Mouse (Mus musculus): ENCODE measurements around the gene Plagl1. TPM values are rescaled to one million over a fixed set of nuclear protein-coding genes. Genes with fewer than 3 reads are reported as not detected.

Plagl1 gene
- polyA plus RNA-seq, 1 experiment = 3.6 TPM

- H3K27ac ChIP-seq (ENCODE audit: insufficient read depth, low read depth, low read length) = no peak overlapping the region
Measured at GRCm38 (mm10) chr10:13172798-13173221, 112.5 kb downstream of the Plagl1 start.

GRCm38 (mm10) chr10:13175866-13176265 is 115.6 kb downstream of the Plagl1 start:
- Histone ChIP-seq H3K27me3 (ENCODE audit: control insufficient read depth, insufficient read depth, low read length) (no peaks in the 10 kb centered on the region), H3K4me1 (ENCODE audit: control insufficient read depth, insufficient read depth, insufficient read length, low read length) (no peaks in the 10 kb centered on the region), H3K27ac (ENCODE audit: insufficient read depth, low read depth, low read length) (no peak overlapping the region), H3K36me3 (ENCODE audit: control insufficient read depth, insufficient read depth, low read length) (peaks cover 35% of the 10 kb centered on the region), H3K4me3 (ENCODE audit: low read depth, low read length) (no peak overlapping the region)
- no peak for TF ChIP-seq POLR2A (IDR thresholded peaks at IDR 0.05; ENCODE audit: low read depth, low read length)
- WGBS = 81% methylated on average over 7 of the region's 7 CpGs

More at GRCm38 (mm10) chr10:13172798-13173221, 112.5 kb downstream of the Plagl1 start:
- TF ChIP-seq POLR2A (IDR thresholded peaks at IDR 0.05; ENCODE audit: low read depth, low read length) = no peak
- TF ChIP-seq CTCF (IDR thresholded peaks at IDR 0.05; ENCODE audit: extremely low read depth, insufficient read length, insufficient replicate concordance, low read depth, low read length) = no peak
- H3K36me3 ChIP-seq (ENCODE audit: control insufficient read depth, insufficient read depth, low read length) = peaks cover 12% of the 10 kb centered on the region
- H3K4me1 ChIP-seq (ENCODE audit: control insufficient read depth, insufficient read depth, insufficient read length, low read length) = no peaks in the 10 kb centered on the region
- 68% methylated on average over 10 of the region's 10 CpGs for WGBS
- H3K27me3 ChIP-seq (ENCODE audit: control insufficient read depth, insufficient read depth, low read length) = no peaks in the 10 kb centered on the region
- no peak overlapping the region for H3K4me3 ChIP-seq (ENCODE audit: low read depth, low read length)

GRCm38 (mm10) chr10:13177973-13178624 is 117.8 kb downstream of the Plagl1 start, which contains the start of gene Zc2hc1b:
Zc2hc1b (minus strand) TSS chr10:13178023.
- WGBS = 80% methylated on average over 7 of the region's 7 CpGs
- no peaks in the 10 kb centered on the region for H3K27me3 ChIP-seq (ENCODE audit: control insufficient read depth, insufficient read depth, low read length)
- H3K36me3 ChIP-seq (ENCODE audit: control insufficient read depth, insufficient read depth, low read length) = peaks cover 47% of the 10 kb centered on the region
- H3K4me1 ChIP-seq (ENCODE audit: control insufficient read depth, insufficient read depth, insufficient read length, low read length) = no peaks in the 10 kb centered on the region
- no peak within 1 kb of the TSS for H3K4me3 ChIP-seq (ENCODE audit: low read depth, low read length)
- H3K27ac ChIP-seq (ENCODE audit: insufficient read depth, low read depth, low read length) = no peak within 1 kb of the TSS
- TF ChIP-seq CTCF (IDR thresholded peaks at IDR 0.05; ENCODE audit: extremely low read depth, insufficient read length, insufficient replicate concordance, low read depth, low read length) = no peak
- no peak for TF ChIP-seq POLR2A (IDR thresholded peaks at IDR 0.05; ENCODE audit: low read depth, low read length)

- WGBS = 93% methylated on average over 7 of the region's 7 CpGs
- H3K4me1 ChIP-seq (ENCODE audit: control insufficient read depth, insufficient read depth, insufficient read length, low read length) = no peaks in the 10 kb centered on the region
- no peak overlapping the region for H3K4me3 ChIP-seq (ENCODE audit: low read depth, low read length)
- H3K27ac ChIP-seq (ENCODE audit: insufficient read depth, low read depth, low read length) = no peak overlapping the region
- H3K27me3 ChIP-seq (ENCODE audit: control insufficient read depth, insufficient read depth, low read length) = no peaks in the 10 kb centered on the region
- no peak for TF ChIP-seq POLR2A (IDR thresholded peaks at IDR 0.05; ENCODE audit: low read depth, low read length)
- no peak for TF ChIP-seq CTCF (IDR thresholded peaks at IDR 0.05; ENCODE audit: extremely low read depth, insufficient read length, insufficient replicate concordance, low read depth, low read length)
- H3K36me3 ChIP-seq (ENCODE audit: control insufficient read depth, insufficient read depth, low read length) = peaks cover 55% of the 10 kb centered on the region
Measured at GRCm38 (mm10) chr10:13180211-13180610, 119.9 kb downstream of the Plagl1 start.

Other genes with a start within 250 kb of the Plagl1 start
- 6.9 and 20.5 TPM in 2 replicates for gene Utrn, start 191.1 kb upstream of the Plagl1 start, polyA plus RNA-seq (2012; rRNA removed)
- gene Stx11, start 96.2 kb upstream of the Plagl1 start, polyA plus RNA-seq (2012; rRNA removed) = 1.6 and 3.3 TPM in 2 replicates
- gene Sf3b5, start 55.2 kb upstream of the Plagl1 start, polyA plus RNA-seq (2012; rRNA removed) = 28.0 and 40.2 TPM in 2 replicates
- not detected in 2 replicates for gene Zc2hc1b, start 117.5 kb downstream of the Plagl1 start, polyA plus RNA-seq (2012; rRNA removed)
- 3.6 and 6.0 TPM in 2 replicates for gene Ltv1, start 132.7 kb downstream of the Plagl1 start, polyA plus RNA-seq (2012; rRNA removed)